Mouse (Mus musculus): Measurements from ENCODE around the gene Tmem211.
A peak's percentile ranks its signal among the peaks of the same experiment; 100 is the strongest.

The Tmem211 gene

GRCm38 (mm10) chr5:113226632-113227102, at the start of gene Tmem211:
TSS of gene Tmem211 (plus strand) at chr5:113226909.
- peak; percentile 94 for DNase-seq (ENCODE audit: low read depth, low spot score)

DNA sequence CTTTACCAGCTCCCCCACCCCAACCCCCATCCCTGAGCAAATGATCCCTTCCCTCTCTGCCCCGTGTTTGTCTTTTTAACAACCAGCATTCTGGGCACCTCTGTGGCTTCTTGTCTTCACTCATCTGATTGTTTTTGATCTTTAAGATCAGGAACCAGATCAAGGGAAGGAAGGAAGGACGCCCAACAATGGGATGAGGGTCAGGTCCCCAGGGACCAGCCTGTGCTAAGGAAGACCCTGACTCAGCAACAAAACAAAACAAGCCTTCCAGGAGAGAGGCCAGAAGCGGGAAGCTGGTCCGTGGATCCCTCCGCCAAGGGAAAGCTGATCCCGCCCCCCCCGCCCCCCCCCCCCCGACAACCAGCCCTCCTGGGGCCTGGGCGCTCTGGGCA, 47.3 kb upstream of the Tmem211 start:
- DNase-seq (ENCODE audit: low read depth, low spot score): peak; percentile 50

DNA sequence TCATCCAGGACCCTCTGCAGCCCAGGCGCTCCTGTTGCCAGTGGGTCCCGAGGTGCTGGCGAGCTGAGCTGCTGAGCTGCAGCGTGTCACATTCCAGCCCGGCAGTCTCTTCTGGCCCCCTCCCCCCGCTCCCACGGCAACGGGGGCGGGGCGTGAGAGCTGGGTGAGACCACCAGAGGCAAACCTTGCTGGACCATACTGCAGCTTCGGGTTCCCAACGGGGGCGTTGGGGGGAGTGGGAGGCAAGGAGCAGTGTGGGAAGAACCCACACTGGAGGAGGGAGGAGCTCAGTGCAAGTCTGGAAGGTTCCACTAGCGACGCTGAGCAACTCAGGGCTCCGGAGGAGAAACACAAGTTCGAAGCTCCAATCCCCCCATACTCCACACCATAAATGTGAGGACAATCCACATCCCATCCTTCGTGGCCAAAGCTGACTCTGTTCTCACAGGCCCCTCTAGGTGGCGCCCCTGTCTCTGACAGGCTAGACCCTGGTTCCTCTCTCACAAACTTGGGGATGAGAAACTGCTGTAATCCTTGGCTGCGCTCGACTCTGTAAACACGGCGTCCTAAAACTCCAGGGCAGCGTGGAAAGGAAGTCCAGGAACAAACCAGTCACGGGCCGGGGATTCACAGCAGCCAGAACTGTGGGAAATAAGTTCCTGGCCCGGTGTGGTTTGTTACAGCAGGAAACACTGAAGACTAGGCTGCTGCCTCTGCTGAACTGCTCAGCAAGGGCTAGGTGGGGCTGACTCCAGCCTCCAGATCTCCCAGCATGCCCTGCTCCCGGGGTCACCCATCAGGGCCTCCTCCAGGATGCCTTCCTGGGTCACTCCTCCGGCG, 46.6 kb upstream of the Tmem211 start:
- peak; percentile 91 for DNase-seq (ENCODE audit: low read depth, low spot score)

GRCm38 (mm10) chr5:113180755-113181154, 46.0 kb upstream of the Tmem211 start:
- DNase-seq (ENCODE audit: low read depth, low spot score): no peak

DNA sequence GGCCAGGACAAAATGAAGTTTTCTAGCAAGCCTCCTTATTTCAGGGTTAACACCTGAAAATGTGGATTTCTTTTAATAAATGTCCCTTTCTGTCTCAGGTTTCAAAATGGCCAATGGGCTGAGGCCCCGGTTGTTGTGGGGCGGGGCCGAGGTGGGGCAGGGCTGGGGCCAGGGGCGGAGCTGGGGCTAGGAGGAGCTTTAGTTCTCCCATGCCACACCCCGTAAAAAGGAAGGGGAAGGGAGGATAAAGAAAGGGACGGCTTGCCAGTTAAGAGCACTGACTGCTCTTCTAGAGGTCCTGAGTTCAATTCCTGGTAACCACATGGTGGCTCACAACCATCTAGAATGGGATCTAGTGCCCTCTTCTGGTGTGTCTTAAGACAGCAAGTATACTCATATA, 45.3 kb upstream of the Tmem211 start:
- DNase-seq (ENCODE audit: low read depth, low spot score): no peak

DNA sequence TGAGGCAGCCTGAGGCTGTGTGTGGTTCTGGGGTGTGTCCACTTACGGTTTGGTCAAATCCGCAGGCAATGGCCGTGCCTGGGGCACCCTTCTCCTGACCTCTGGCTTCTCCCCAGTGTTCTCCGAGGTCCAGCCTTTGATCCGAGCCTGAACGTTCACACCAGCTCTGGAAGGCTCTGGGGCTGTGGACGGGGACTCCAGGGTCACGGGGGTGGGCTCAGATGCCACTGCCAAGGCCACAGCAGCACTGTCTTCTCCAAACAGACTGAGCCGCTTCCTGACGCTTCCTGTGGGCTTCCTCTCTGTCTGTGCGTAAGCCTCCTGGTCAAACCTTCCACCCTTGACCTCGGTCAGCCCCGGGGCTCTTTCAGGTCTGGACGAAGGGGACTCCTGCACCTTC, 36.2 kb upstream of the Tmem211 start:
- no peak for DNase-seq (ENCODE audit: low read depth, low spot score)

DNA sequence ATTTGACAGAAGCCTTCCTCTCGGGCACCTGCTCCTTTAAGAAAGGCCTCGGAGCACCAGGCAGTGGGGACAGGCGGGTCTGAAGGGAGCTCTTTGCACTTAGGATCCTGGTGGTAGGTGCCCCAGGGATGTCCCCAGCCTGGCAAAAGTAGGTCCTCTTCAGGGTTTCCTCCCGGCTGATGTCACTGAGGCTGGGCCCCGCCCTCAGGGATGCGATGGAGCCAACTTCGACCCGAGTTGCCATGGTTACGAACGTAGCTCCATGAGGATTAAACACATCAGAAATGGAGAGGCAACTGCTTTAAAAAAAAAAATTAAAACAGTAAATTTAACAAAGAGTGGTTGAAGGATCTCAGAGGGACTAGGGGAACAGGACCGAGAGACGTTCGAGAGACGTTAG, 34.8 kb upstream of the Tmem211 start:
- no peak for DNase-seq (ENCODE audit: low read depth, low spot score)

DNA sequence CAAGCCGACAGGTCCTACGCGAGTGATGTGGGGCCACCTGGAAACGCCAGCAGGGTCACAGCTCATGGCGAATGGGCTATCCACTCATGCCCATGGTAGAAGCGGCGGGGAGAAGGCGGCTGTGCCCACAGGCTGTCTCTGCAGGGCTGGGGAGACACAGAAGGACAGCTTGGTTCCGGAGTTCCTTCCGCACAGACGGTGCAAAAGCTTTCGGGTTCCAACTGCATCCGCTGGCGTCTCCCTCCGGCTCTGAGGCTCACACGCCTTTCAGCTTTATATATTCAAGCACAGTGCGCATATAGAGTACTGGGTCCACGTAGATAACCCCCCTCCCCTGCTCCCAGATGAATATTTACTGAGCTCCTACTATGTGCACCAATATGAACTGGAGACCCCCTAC, 32.9 kb upstream of the Tmem211 start:
- DNase-seq (ENCODE audit: low read depth, low spot score): no peak

DNA sequence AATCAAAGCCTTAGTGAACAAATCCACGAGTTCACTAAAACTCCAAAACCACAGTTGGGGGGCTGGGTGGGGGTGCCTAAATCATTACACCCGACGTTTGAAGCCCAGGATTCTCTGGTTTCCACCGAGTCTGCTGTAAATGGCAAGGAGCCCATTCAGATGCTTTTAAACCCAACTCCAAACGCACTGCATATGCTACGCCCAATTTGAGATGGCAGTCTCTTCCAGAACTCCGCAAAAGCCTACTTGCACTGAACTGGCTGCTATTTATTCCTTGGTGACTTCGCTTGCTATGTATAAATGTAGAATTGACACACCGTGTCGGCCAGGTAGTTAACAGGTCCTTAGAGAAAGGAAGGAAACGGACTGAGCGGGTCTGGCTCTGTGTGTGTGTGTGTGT, 31.3 kb upstream of the Tmem211 start:
- DNase-seq (ENCODE audit: low read depth, low spot score): no peak

DNA sequence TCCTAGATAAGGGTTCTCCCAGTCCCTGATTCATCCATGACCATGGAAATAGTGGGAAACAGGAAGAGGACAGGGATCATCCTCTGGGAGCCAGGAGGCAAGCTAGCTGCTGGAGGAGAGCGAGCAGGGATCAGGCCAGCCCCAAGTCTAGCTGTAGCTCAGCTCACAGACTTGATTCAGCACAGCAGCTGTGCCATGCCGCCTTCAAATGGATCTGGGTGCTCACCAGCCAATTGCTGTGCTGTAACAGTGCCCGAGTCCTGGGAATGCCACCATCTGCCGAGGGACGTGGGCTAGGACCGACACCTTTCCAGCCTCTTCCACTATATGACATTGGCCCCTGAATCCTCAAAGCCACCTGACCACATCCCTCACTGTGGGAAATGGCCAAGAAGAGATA, 30.8 kb upstream of the Tmem211 start:
- no peak for DNase-seq (ENCODE audit: low read depth, low spot score)

- DNase-seq (ENCODE audit: low read depth, low spot score): no peak
These were observed 29.6 kb upstream of the Tmem211 start for GRCm38 (mm10) chr5:113196916-113197794.

DNA sequence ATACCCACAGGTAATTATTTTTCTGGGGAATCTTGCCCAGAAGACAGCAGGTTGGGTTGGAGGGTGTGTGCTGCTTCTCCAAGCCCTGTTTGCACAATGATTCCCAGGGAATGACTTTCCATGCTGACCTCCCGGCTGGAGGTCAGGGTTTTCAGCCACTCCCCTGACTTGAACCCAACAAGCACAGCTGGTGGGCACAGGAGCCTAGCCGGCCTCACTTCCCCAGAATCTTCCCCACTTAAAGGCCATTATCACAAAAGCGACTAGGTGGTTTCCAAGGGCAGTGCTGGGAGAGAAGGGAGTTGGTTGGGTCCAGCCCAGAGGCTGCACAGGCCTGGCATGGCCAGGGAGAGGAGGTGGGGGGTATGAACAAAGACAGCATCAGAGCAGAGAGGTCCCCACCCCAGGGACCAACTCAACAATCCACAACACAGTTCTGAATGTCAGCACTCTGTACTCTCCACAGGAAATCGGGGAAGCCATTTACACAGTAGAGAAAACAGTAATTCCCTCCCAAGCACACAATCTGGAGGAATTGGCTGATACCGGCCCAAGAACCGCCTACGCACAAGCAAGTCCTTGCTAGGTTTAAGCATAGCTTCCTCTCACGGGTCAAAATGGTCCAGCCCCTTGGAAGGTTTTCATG, 27.5 kb upstream of the Tmem211 start:
- no peak for DNase-seq (ENCODE audit: low read depth, low spot score)

DNA sequence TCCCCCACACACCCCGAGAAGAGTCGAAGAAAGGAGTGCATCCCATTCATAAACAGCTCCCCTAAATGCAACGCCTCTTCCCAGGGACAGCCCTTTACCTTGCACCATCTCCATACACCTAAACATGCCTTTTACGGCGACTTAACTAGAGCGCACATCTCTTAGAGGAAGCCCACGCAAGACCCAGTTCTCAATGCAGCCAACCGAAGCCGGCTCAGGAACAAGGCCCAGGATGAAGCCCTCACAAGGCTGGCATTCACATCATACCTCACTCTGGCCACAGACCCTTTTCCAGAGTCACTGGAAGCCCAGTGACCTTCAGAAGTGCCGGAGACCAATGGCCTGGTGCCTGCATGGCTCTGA, 27.0 kb upstream of the Tmem211 start:
- DNase-seq (ENCODE audit: low read depth, low spot score): no peak

GRCm38 (mm10) chr5:113204193-113204592, 22.5 kb upstream of the Tmem211 start:
- no peak for DNase-seq (ENCODE audit: low read depth, low spot score)

GRCm38 (mm10) chr5:113206670-113207352, 19.9 kb upstream of the Tmem211 start:
- DNase-seq (ENCODE audit: low read depth, low spot score): no peak

DNA sequence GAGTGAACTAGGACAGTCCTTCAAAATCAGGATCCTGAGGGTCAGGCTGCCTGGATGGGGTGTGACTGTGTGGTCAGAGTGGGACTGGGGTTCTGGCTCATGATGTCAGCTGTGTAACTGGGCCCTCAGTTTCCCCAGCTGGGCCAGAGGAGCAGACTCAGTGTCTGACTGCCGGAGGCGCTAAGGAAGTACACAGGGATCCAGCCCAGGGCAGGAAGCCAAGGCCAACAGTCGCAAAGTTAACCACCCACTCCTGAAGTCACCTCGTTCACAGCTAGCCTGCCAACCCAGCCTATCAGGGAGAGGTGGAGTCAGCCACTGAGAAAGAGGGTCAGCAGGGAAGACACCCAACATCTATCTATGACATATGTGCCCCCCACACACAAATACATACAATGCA, 18.7 kb upstream of the Tmem211 start:
- no peak for DNase-seq (ENCODE audit: low read depth, low spot score)

- no peak for DNase-seq (ENCODE audit: low read depth, low spot score)
These were observed 17.9 kb upstream of the Tmem211 start for GRCm38 (mm10) chr5:113208622-113209400.

- no peak for DNase-seq (ENCODE audit: low read depth, low spot score)
These were observed 17.3 kb upstream of the Tmem211 start for GRCm38 (mm10) chr5:113209401-113209750.

DNA sequence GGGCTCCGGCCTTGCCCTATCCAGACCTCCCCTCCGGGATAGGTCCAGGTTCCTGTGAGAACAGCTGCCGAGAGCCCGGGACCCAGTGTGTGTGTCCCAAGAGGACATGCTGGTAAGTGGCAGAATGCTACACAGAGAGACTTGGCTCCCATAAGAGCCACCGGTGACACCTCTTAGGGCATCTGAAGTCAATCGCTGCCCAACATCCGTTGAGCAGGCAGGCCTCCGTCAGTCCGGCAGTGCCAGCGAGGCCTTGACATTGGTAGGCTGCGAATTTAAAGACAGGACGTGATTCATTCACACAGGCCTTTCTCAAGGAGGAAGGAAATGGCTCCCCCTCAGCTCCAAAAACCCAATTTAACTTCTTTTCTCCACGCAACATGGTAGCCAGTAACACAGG, 16.8 kb upstream of the Tmem211 start:
- DNase-seq (ENCODE audit: low read depth, low spot score): no peak

DNA sequence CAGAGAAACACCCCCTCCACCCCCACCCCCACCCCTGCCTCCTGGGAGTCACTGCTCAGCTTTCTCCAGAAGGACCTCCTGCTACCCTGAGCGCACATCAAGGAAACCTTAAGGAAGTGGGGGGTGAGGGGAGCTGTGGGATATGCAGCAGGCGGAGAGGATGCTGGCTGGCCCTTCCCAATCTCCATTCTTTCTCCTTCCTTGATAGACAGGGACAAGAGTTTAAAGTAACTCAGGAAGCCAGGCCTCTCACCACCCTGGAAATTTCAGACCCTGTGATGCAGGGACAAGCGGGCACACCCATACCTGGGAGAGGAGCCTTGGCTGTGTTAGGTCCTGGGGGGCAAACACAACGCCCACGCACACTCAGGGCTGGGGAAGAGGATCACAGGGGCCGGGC, 16.4 kb upstream of the Tmem211 start:
- no peak for DNase-seq (ENCODE audit: low read depth, low spot score)
